Mouse (Mus musculus) 3134 (cell line): ENCODE measurements around the gene Ift122.

ENCODE experiments used
- DNase-seq: peaks from one replicate; pipeline ENCODE4 v3.0.0-alpha.2; 2011; ENCODE audit warnings: low spot score; ENCODE audit not compliant: insufficient read length; ENCODE audit errors: extremely low read depth

Ift122 gene

GRCm38 (mm10) chr6:115890601-115891000 lies 37.3 kb downstream of the Ift122 start:
- DNase-seq: no peak

- DNase-seq: no peak
Observed at GRCm38 (mm10) chr6:115891061-115891460, 37.8 kb downstream of the Ift122 start.

GRCm38 (mm10) chr6:115891497-115892061 lies 38.3 kb downstream of the Ift122 start:
- DNase-seq: no peak

DNA sequence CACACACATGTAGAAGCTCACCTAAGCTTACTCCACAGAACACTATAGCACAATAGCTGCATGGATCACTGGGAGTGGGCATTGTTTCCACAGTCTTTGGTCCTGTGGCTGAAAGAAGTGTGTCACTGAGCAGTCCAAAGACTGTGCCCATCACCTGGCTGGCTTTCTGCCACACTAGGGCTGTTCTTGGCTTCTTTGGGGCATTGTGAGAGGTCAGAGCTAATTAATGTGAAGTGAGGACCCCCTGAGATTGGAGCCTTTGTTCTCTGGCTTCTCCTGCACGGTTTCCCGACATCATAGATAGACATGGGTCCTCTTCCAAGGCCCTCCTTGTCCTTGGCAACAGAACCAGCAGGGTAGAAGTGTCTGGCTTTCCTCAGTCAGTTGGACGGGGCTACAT lies 39.1 kb downstream of the Ift122 start:
- no peak for DNase-seq

- DNase-seq: no peak
Observed at GRCm38 (mm10) chr6:115896346-115896745, 43.1 kb downstream of the Ift122 start.

- DNase-seq: peak; percentile 70
Observed at GRCm38 (mm10) chr6:115897117-115897516, 43.8 kb downstream of the Ift122 start.

- no peak for DNase-seq
Observed at GRCm38 (mm10) chr6:115897926-115898520, 44.8 kb downstream of the Ift122 start.

DNA sequence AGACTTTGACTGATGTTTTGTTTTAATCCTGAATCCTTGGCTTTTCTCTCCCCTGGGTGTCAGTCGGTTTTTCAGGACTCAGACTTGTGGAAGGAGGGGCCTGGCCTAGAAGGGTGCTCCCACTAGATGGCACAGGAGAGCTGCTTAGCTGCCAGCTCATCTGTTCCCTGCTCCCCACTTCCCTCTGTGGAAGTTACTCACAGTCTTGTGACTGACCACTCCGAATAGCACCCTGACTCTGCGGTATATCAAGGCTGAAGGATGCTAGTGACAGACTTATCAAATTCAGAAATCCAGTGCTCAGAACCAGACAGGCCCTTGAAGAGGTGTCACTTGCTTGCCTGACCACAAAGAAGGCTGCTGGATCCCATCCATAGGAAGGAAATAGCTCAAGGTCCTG lies 47.8 kb downstream of the Ift122 start:
- peak; percentile 81 for DNase-seq

GRCm38 (mm10) chr6:115901489-115901931 lies 48.2 kb downstream of the Ift122 start:
- DNase-seq: peak; percentile 82

- no peak for DNase-seq
Observed at GRCm38 (mm10) chr6:115902545-115902944, 49.3 kb downstream of the Ift122 start.

DNA sequence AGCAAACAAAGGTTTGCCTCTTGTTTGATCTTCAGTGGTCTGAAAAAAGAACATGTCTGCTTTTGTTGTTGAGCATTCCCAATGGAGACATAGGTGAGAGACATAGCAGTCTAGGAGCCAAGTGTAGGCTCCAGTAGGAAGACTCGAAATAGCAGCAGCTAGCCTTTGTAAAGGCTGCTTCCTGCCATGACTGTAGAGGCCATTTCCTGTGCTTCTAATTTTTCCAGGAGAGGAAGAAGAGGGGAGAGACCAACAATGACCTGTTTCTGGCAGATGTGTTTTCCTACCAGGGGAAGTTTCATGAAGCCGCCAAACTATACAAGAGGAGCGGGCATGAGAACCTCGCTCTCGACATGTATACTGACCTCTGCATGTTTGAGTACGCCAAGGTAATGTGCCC lies 52.3 kb downstream of the Ift122 start:
- DNase-seq: no peak

DNA sequence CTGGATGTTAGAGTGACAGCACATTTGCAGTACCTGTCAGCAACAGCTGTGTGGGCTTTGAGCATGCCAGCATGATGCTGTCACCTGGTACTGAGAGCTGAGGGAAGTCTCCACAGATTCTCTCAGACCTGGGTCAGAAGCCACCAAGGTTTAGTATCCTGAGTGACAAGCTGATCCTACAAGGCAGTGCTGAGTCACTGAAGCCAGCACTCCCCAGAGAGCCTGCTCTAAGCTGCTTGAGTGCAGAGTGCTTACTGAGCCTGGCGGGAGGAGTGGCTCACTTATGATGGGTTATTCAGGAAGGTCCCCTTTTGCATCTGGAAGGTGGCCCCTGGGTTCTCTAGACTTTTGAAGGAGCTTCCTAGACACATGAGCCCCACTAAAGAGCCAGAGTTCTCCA lies 53.2 kb downstream of the Ift122 start:
- peak; percentile 45 for DNase-seq

- DNase-seq: no peak
Observed at GRCm38 (mm10) chr6:115906871-115907270, 53.6 kb downstream of the Ift122 start.

- no peak for DNase-seq
Observed at GRCm38 (mm10) chr6:115908421-115908982, 55.2 kb downstream of the Ift122 start.

- DNase-seq: no peak
Observed at GRCm38 (mm10) chr6:115909052-115909451, 55.8 kb downstream of the Ift122 start.

- DNase-seq: no peak
Observed at GRCm38 (mm10) chr6:115909940-115910339, 56.7 kb downstream of the Ift122 start.

GRCm38 (mm10) chr6:115911763-115912162 lies 58.5 kb downstream of the Ift122 start:
- DNase-seq: no peak

DNA sequence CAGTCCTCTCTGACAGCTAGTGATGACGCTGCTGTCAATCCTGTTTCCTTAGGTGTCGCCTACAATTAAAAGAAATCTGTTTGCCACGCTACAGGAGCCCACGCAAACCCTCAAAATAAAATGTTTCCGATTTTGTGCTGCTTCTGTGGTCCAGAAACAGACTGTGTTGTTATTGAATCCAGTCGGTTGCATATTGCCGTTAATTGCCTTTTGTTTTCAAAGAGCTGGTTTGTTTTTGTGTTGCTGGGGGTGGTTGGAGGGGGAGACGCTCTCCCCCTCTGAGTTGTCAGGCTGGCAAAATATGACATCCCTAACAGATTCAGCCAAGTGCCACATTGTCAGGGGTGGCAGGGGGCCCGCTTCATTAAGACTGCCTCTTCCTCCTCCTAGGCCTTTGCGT lies 60.2 kb downstream of the Ift122 start:
- no peak for DNase-seq

GRCm38 (mm10) chr6:115914511-115915202 lies 61.4 kb downstream of the Ift122 start:
- no peak for DNase-seq

DNA sequence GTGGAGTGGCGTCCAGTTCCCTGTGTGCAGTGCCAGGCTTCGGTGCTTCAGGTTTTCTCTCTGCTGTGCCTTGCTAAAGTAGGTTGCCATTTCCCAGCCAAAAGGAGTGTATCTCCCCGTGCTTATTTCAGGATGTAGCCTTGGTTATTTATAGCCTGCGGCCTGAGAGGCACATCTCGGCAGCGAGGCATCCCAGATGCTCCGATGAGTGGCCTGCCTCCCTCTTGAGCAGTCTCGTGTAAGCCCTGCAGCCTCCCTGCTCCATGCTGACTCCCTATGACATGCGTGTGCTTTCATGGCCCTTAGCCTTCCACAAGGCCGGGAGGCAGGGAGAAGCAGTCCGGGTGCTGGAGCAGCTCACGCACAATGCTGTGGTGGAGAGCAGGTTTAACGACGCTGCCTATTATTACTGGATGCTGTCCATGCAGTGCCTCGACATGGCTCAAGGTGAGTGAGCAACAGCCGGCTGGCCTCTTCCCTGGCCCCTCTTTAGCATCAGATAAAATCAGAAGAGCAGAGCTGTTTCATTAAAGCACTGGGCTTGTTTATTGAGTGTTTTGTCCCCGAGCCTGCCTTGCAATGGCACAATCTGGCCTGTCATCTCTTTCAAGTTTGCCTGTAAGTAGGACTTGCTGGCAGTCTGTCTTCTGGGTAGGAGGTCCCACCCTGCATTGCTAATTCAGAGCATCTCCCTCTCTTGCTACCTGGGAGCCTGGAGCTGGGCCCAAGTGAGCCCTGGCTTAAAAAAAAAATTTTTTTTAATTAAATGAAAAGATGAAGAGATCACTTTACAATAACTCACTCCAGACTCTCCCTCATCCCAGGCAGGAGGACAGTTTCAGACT lies 62.6 kb downstream of the Ift122 start:
- DNase-seq: no peak

DNA sequence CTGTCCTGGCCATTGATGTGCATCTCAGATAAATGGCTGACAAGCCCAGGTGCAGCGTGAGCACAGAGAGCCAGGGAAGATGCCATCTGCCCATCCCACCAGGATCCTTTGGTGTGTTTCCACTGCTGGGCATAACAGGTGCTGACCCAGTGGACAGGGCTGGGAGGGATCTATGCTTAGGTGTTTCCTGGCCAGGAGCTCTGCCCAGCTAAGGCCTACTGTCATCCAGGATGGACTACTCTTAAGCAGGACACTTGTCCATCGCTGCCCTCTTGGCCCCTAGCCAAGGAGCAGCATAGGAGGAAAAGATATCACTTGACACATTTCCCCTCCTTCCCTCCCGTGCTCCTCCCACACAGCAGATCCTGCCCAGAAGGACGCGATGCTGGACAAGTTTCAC lies 63.3 kb downstream of the Ift122 start:
- no peak for DNase-seq
